8 mouse cellular contexts compared by ENCODE assay signal in the genomic region with DNA sequence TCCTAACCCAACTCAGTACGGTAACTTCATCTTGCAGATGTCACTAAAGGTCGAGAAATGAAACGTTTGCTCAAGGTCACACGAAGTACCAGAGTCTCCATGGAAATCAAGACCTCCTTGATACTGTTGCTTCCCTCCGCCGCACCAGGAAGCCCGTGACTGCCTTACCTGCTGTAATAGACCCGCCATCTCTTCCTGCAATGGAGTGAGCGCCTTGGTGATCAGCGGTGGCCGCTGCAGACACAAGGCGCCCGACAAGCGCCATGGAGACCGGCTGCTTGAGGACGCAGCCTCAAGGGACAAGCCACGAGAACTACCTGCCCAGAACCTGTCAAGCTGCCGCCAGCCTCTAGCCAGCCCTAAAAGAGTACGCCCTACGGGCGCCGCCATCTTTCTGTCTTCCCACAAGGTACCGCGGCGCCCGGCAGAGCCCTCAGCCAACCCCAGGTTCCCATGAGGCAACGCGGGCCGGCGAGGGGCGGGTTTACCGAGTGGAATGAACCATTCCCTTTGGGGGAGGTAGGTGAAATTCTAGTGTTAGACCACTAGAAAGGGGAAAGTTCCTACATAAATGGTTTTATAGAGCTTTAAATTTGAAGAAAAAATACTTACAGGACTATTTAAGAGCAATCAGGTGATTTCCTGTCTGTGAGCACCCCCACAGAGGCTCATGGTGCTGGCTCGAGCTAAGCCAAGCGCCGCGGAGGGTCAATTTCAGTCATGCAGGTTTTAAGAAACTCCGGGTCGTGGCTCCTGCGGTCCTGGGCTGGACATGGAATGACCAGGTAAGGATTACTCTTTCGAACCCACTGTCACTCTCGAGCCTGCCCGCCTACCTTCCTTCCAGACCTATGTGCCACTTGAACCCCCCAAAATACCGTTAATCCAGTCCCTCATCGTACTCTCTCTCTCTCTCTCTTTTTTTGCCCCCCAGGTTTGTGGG. TPM values are rescaled to one million over a fixed set of nuclear protein-coding genes. Genes with fewer than 3 reads are reported as not detected.
A peak's percentile ranks its signal among the peaks of the same experiment; 100 is the strongest.
DNase-seq lines count a peak whose midpoint lies in the region; ATAC-seq and TF ChIP-seq lines count a peak whose summit lies in the region.

Mrps11 (plus strand) TSS at position 481 of the 943 bp plus-strand sequence.
Mrpl46 (minus strand) TSS at position 893 of the 943 bp plus-strand sequence.

- ATAC-seq in cerebellum, adult (ENCODE audit: insufficient number of reproducible peaks, low FRiP score, low TSS enrichment), result peak; percentile 98
- ATAC-seq in forebrain, embryonic 14.5 days, result peak; percentile 100
- ATAC-seq in neural tube, embryonic 15.5 days (ENCODE audit: low FRiP score), result peak; percentile 99

- H3K4me1 ChIP-seq in ES-Bruce4 (ENCODE audit: control insufficient read depth, insufficient read depth, low read length), result no peaks in the 10 kb centered on the region
- H3K4me1 ChIP-seq in forebrain, embryonic 14.5 days (ENCODE audit: control insufficient read depth, insufficient read depth, low read length), result peaks cover 9% of the 10 kb centered on the region
- H3K4me1 ChIP-seq in neural tube, embryonic 15.5 days, result peaks cover 39% of the 10 kb centered on the region

- peak within 1 kb of the TSS; percentile 82 for H3K9ac ChIP-seq in ES-Bruce4 (ENCODE audit: low read depth, poor library complexity, severe bottlenecking)
- H3K9ac ChIP-seq in forebrain, embryonic 14.5 days (ENCODE audit: low read length), result peak within 1 kb of the TSS; percentile 75
- peak within 1 kb of the TSS; percentile 81 for H3K9ac ChIP-seq in neural tube, embryonic 15.5 days (replicated peaks)

- no peaks in the 10 kb centered on the region for H3K9me3 ChIP-seq in ES-Bruce4 (replicated peaks; ENCODE audit: control insufficient read depth, insufficient read depth, low read length, poor library complexity, severe bottlenecking)
- H3K9me3 ChIP-seq in forebrain, embryonic 14.5 days (replicated peaks; ENCODE audit: control insufficient read depth, low read length), result no peaks in the 10 kb centered on the region
- no peaks in the 10 kb centered on the region for H3K9me3 ChIP-seq in neural tube, embryonic 15.5 days (replicated peaks)

- WGBS in forebrain, embryonic 14.5 days, result under 1% methylated on average over 44 of the region's 44 CpGs
- under 1% methylated on average over 44 of the region's 44 CpGs for WGBS in neural tube, embryonic 15.5 days

- TF ChIP-seq EP300 in ES-Bruce4 (IDR thresholded peaks at IDR 0.05; ENCODE audit: insufficient read depth, low read depth, low read length), result no peak

- peaks cover 20% of the 10 kb centered on the region for H3K36me3 ChIP-seq in ES-Bruce4 (ENCODE audit: control insufficient read depth, insufficient read depth, low read length, poor library complexity, severe bottlenecking)
- H3K36me3 ChIP-seq in forebrain, embryonic 14.5 days (ENCODE audit: control insufficient read depth, insufficient read depth, low read length), result peaks cover 27% of the 10 kb centered on the region
- peaks cover 27% of the 10 kb centered on the region for H3K36me3 ChIP-seq in neural tube, embryonic 15.5 days

- H3K4me2 ChIP-seq in forebrain, embryonic 14.5 days (ENCODE audit: low read length), result peak within 1 kb of the TSS; percentile 84
- H3K4me2 ChIP-seq in neural tube, embryonic 15.5 days, result peak within 1 kb of the TSS; percentile 92

- no peak for TF ChIP-seq CTCF in ES-Bruce4 (IDR thresholded peaks at IDR 0.05; ENCODE audit: low read depth, low read length)

- intact Hi-C loops in heart, postnatal 14 days (cut with DNase I), result no loop called here

- DNase-seq in forebrain, embryonic 14.5 days (ENCODE audit: low spot score), result peak; percentile 94
- peak; percentile 88 to 90 for DNase-seq in heart, postnatal 14 days
- DNase-seq in layer of hippocampus, adult 11-12 months (ENCODE audit: low spot score), result peak; percentile 88
- peak; percentile 84 to 86 for DNase-seq in lung, adult 18-20 months
- DNase-seq in testis, postnatal 14 days (ENCODE audit: low spot score), result peak; percentile 90

- no peak within 1 kb of the TSS for H3K27ac ChIP-seq in ES-Bruce4 (ENCODE audit: insufficient read depth, low read length)
- peak within 1 kb of the TSS; percentile 30; the same call in 1 of the 2 replicates for H3K27ac ChIP-seq in forebrain, embryonic 14.5 days (ENCODE audit: low read depth, low read length)
- peak within 1 kb of the TSS; percentile 73 for H3K27ac ChIP-seq in neural tube, embryonic 15.5 days (replicated peaks)

- H3K27me3 ChIP-seq in ES-Bruce4 (ENCODE audit: control insufficient read depth, insufficient read depth, low read length, poor library complexity, severe bottlenecking), result no peaks in the 10 kb centered on the region
- no peaks in the 10 kb centered on the region for H3K27me3 ChIP-seq in forebrain, embryonic 14.5 days (replicated peaks; ENCODE audit: control insufficient read depth, insufficient read depth, low read length)
- H3K27me3 ChIP-seq in neural tube, embryonic 15.5 days (replicated peaks), result no peaks in the 10 kb centered on the region

- TF ChIP-seq POLR2A in ES-Bruce4 (IDR thresholded peaks at IDR 0.05; ENCODE audit: insufficient read depth, low read length), result no peak

- peak within 1 kb of the TSS; percentile 97 for H3K4me3 ChIP-seq in ES-Bruce4 (ENCODE audit: low read depth, low read length)
- H3K4me3 ChIP-seq in forebrain, embryonic 14.5 days (ENCODE audit: low read depth, low read length), result peak within 1 kb of the TSS; percentile 88
- peak within 1 kb of the TSS; percentile 71 for H3K4me3 ChIP-seq in neural tube, embryonic 15.5 days (replicated peaks)

RNA-seq across cellular contexts. Expression of gene Mrps11, which starts in this region (rescaled TPM):
- polyA plus RNA-seq in ES-Bruce4 (2011; ENCODE audit: insufficient read depth, insufficient read length, low read depth, missing spikeins), result 23.8 and 29.4 TPM in 2 replicates
- polyA plus RNA-seq in forebrain, embryonic 14.5 days (2014; fragmentation: Nextera tagmentation; extraction: Ambion mirVana), result 75.4 and 88.2 TPM in 2 replicates
- total RNA-seq in heart, postnatal 14 days (2021), result 10 to 100 TPM; 45.1 to 46.0 TPM
- polyA plus RNA-seq in neural tube, embryonic 15.5 days (2015; fragmentation: Nextera tagmentation; extraction: Ambion mirVana), result 74.5 and 76.8 TPM in 2 replicates

RNA-seq across cellular contexts. Expression of gene Mrpl46, which starts in this region (rescaled TPM):
- polyA plus RNA-seq in ES-Bruce4 (2011; ENCODE audit: insufficient read depth, insufficient read length, low read depth, missing spikeins), result 26.6 and 35.6 TPM in 2 replicates
- polyA plus RNA-seq in forebrain, embryonic 14.5 days (2014; fragmentation: Nextera tagmentation; extraction: Ambion mirVana), result 65.2 and 71.4 TPM in 2 replicates
- 10 to 100 TPM; 42.8 to 48.3 TPM for total RNA-seq in heart, postnatal 14 days (2021)
- polyA plus RNA-seq in neural tube, embryonic 15.5 days (2015; fragmentation: Nextera tagmentation; extraction: Ambion mirVana), result 60.2 and 60.5 TPM in 2 replicates
